Mouse (Mus musculus) CD8-positive naive resting alpha-beta T cell, adult 57 days (primary cell): ENCODE data around the gene Ubash3a. TPM values are rescaled to one million over a fixed set of nuclear protein-coding genes. Genes with fewer than 3 reads are reported as not detected.

Source experiments
- total RNA-seq: library from RNA; stranded (reverse); gene quantifications from one replicate; pipeline ENCODE4 v1.2.4, GENCODE M21; 2023

The Ubash3a gene
- total RNA-seq = 81.7 TPM

GRCm38 (mm10) chr17:31207771-31208334, at the start of gene Ubash3a:
TSS of gene Ubash3a (plus strand) at chr17:31207873.

GRCm38 (mm10) chr17:31165127-31165526, 42.5 kb upstream of the Ubash3a start, which contains the start of gene Tff1:
TSS of gene Tff1 (minus strand) at chr17:31165277.

GRCm38 (mm10) chr17:31198877-31199276, 8.8 kb upstream of the Ubash3a start, which contains the start of gene Tmprss3:
TSS of gene Tmprss3 (minus strand) at chr17:31198977.

GRCm38 (mm10) chr17:31276922-31277918, 69.5 kb downstream of the Ubash3a start, which contains the start of gene Rsph1:
TSS of gene Rsph1 (minus strand) at chr17:31277383.

GRCm38 (mm10) chr17:31286492-31286891, 78.8 kb downstream of the Ubash3a start, which contains the start of gene Slc37a1:
TSS of gene Slc37a1 (plus strand) at chr17:31286792.

Other genes starting within 250 kb of the Ubash3a start
- 126 TPM for gene Abcg1, start 150.2 kb upstream of the Ubash3a start, total RNA-seq
- gene Tff3, start 78.2 kb upstream of the Ubash3a start, total RNA-seq = not detected
- gene Tff2, start 63.6 kb upstream of the Ubash3a start, total RNA-seq = 2.0 TPM
- not detected for gene Tff1, start 42.6 kb upstream of the Ubash3a start, total RNA-seq
- gene Tmprss3, start 8.9 kb upstream of the Ubash3a start, total RNA-seq = 0.43 TPM
- not detected for gene Rsph1, start 69.5 kb downstream of the Ubash3a start, total RNA-seq
- 97.6 TPM for gene Slc37a1, start 78.9 kb downstream of the Ubash3a start, total RNA-seq
- 1.2 TPM for gene Pde9a, start 178.3 kb downstream of the Ubash3a start, total RNA-seq